Mouse (Mus musculus) CH12.LX (cell line): Measurements from ENCODE around the gene Zfp575. TPM values are rescaled to one million over a fixed set of nuclear protein-coding genes. Genes with fewer than 3 reads are reported as not detected.

Source experiments
- DNase-seq: peaks from one replicate; pipeline ENCODE4 v3.0.0-alpha.2; 2013; ENCODE audit errors: extremely low read depth
- H3K27ac ChIP-seq: 2 replicates; pipeline ENCODE4 v1.5.1; 2012; ENCODE audit warnings: low read depth, mild to moderate bottlenecking, control low read depth, moderate library complexity; ENCODE audit not compliant: insufficient read depth
- H3K27me3 ChIP-seq: replicated peaks from 2 replicates; pipeline ENCODE3; 2012; ENCODE audit warnings: inconsistent platforms
- H3K36me3 ChIP-seq, 2 experiments: replicated peaks in 1 of 2; 2 replicates each; pipeline versions ENCODE3 to v1.6.1; 2012; ENCODE audit warnings: inconsistent platforms in 1 of 2, low read length in 1 of 2, mild to moderate bottlenecking in 1 of 2, mixed read lengths in 1 of 2, moderate library complexity in 1 of 2; ENCODE audit not compliant: control insufficient read depth in 1 of 2, insufficient read depth in 1 of 2
- H3K4me1 ChIP-seq, 2 experiments: 2 replicates each; pipeline ENCODE4 v1.6.1; 2012; ENCODE audit warnings: inconsistent platforms in 1 of 2, moderate library complexity in 1 of 2; ENCODE audit not compliant: insufficient read depth in 2 of 2, control insufficient read depth in 1 of 2
- H3K4me2 ChIP-seq: 2 replicates; pipeline ENCODE4 v1.6.1; 2012; ENCODE audit warnings: low read depth, mild to moderate bottlenecking, control low read depth; ENCODE audit not compliant: poor library complexity, insufficient read depth, severe bottlenecking
- H3K4me3 ChIP-seq, 3 experiments: fragments of 150-350 bp in 1 of 3; sonication (generic) in 1 of 3; replicated peaks in 1 of 3; 2 replicates each; pipeline versions ENCODE3 to v1.5.1; 2011 to 2012; ENCODE audit warnings: low read depth in 2 of 3, low read length in 2 of 3, mild to moderate bottlenecking in 2 of 3, moderate library complexity in 2 of 3, control low read depth in 1 of 3, improper control_type of control experiment in 1 of 3, inconsistent platforms in 1 of 3, mixed read lengths in 1 of 3; ENCODE audit not compliant: poor library complexity in 1 of 3
- H3K79me2 ChIP-seq: replicated peaks from 2 replicates; pipeline ENCODE4 v1.6.1; 2012; ENCODE audit warnings: mild to moderate bottlenecking, moderate library complexity; ENCODE audit not compliant: control insufficient read depth, poor library complexity, insufficient read depth, severe bottlenecking; ENCODE audit errors: extremely low read depth
- H3K9ac ChIP-seq: 2 replicates; pipeline ENCODE4 v1.6.1; 2012; ENCODE audit warnings: low read depth, mild to moderate bottlenecking, control low read depth, moderate library complexity; ENCODE audit not compliant: insufficient read depth
- H3K9me3 ChIP-seq: replicated peaks from 2 replicates; pipeline ENCODE3; 2012; ENCODE audit warnings: low read length, inconsistent platforms, mixed read lengths
- CTCF ChIP-seq, 2 experiments: IDR thresholded peaks in 1 of 2; conservative IDR thresholded peaks in 1 of 2; 2 replicates each; pipeline ENCODE4 v1.5.1; 2011 to 2012; ENCODE audit warnings: low read depth in 2 of 2, low read length in 2 of 2, improper control_type of control experiment in 1 of 2, inconsistent platforms in 1 of 2, mild to moderate bottlenecking in 1 of 2, moderate library complexity in 1 of 2
- ELF1 ChIP-seq: IDR thresholded peaks from 2 replicates; pipeline ENCODE4 v1.6.1; 2014; ENCODE audit warnings: low read depth, mild to moderate bottlenecking, inconsistent platforms, low read length, improper control_type of control experiment
- GABPA ChIP-seq: IDR thresholded peaks from 2 replicates; pipeline ENCODE4 v1.6.1; 2012; ENCODE audit warnings: low read depth, low read length, improper control_type of control experiment, inconsistent platforms; ENCODE audit not compliant: insufficient replicate concordance
- IRF4 ChIP-seq: IDR thresholded peaks from 2 replicates; pipeline ENCODE4 v1.6.1; 2014; ENCODE audit warnings: low read depth, mild to moderate bottlenecking, inconsistent platforms, low read length, improper control_type of control experiment
- KAT2A ChIP-seq: IDR thresholded peaks from 2 replicates; pipeline ENCODE4 v1.6.1; 2012; ENCODE audit warnings: low read length, improper control_type of control experiment, inconsistent platforms; ENCODE audit not compliant: insufficient replicate concordance
- MAX ChIP-seq: IDR thresholded peaks from 2 replicates; pipeline ENCODE4 v1.6.1; 2011; ENCODE audit warnings: low read length, improper control_type of control experiment
- MAZ ChIP-seq: IDR thresholded peaks from 2 replicates; pipeline ENCODE4 v1.6.1; 2012; ENCODE audit warnings: low read depth, mild to moderate bottlenecking, inconsistent platforms, low read length, improper control_type of control experiment, moderate library complexity
- MXI1 ChIP-seq: IDR thresholded peaks from 2 replicates; pipeline ENCODE4 v1.6.1; 2011; ENCODE audit warnings: mild to moderate bottlenecking, low read depth, low read length, improper control_type of control experiment
- NELFE ChIP-seq: IDR thresholded peaks from 2 replicates; pipeline ENCODE4 v1.6.1; 2011; ENCODE audit warnings: low read depth, low read length, improper control_type of control experiment
- PAX5 ChIP-seq: IDR thresholded peaks from 2 replicates; pipeline ENCODE4 v1.6.1; 2012; ENCODE audit warnings: low read length, inconsistent platforms, mixed read lengths
- POLR2A ChIP-seq: IDR thresholded peaks from 2 replicates; pipeline ENCODE4 v1.6.1; 2011; ENCODE audit warnings: low read depth, mild to moderate bottlenecking, improper control_type of control experiment, low read length
- RCOR1 ChIP-seq: conservative IDR thresholded peaks from 2 replicates; pipeline ENCODE4 v1.6.1; 2012; ENCODE audit warnings: low read depth, mild to moderate bottlenecking, inconsistent platforms, low read length, improper control_type of control experiment
- SIN3A ChIP-seq: IDR thresholded peaks from 2 replicates; pipeline ENCODE4 v1.6.1; 2012; ENCODE audit warnings: low read length, improper control_type of control experiment, inconsistent platforms
- TBP ChIP-seq: conservative IDR thresholded peaks from 2 replicates; pipeline ENCODE4 v1.6.1; 2011; ENCODE audit warnings: low read depth, low read length, improper control_type of control experiment
- TCF12 ChIP-seq: IDR thresholded peaks from 2 replicates; pipeline ENCODE4 v1.6.1; 2014; ENCODE audit warnings: low read depth, mild to moderate bottlenecking, inconsistent platforms, low read length, improper control_type of control experiment
- UBTF ChIP-seq: IDR thresholded peaks from 2 replicates; pipeline ENCODE4 v1.6.1; 2012; ENCODE audit warnings: low read depth, mild to moderate bottlenecking, inconsistent platforms, low read length, improper control_type of control experiment, moderate library complexity
- ZC3H11A ChIP-seq: IDR thresholded peaks from 2 replicates; pipeline ENCODE4 v1.6.1; 2012; ENCODE audit warnings: low read depth, mild to moderate bottlenecking, inconsistent platforms, low read length, improper control_type of control experiment
- ZNF384 ChIP-seq: IDR thresholded peaks from 2 replicates; pipeline ENCODE4 v1.6.1; 2012; ENCODE audit warnings: low read depth, low read length, improper control_type of control experiment, inconsistent platforms
- dilution Hi-C: fragments of 300-500 bp; cut with MboI; formaldehyde crosslinking; loops from 2 replicates; pipeline ENCODE4 v1.14.3; 2020; ENCODE audit warnings: low sequenced_read_pairs; ENCODE audit not compliant: extremely low pct_unique_long_range_greater_than_20kb, extremely low pct_ligation_motif_present
- in situ Hi-C: fragments of 300-500 bp; cut with MboI; formaldehyde crosslinking; loops from 3 replicates; pipeline ENCODE4 v1.14.3; 2019; ENCODE audit warnings: low sequenced_read_pairs, low pct_ligation_motif_present, low pct_unique_long_range_greater_than_20kb, mixed read lengths
- polyA plus RNA-seq: library from polyadenylated mRNA; unstranded; fragments of >175 nt; gene quantifications from 2 replicates; pipeline ENCODE4 v1.2.1, GENCODE M21; 2012; ENCODE audit warnings: low read depth; ENCODE audit not compliant: insufficient read length
- total RNA-seq, 2 experiments: library from RNA; depleted of rRNA; stranded (reverse); fragments of 300-350 nt in 1 of 2; fragments of >200 nt in 1 of 2; gene quantifications; 2 replicates each; pipeline ENCODE4 v1.2.3; 2012 to 2014

Gene Zfp575
- total and polyA plus RNA-seq, 3 experiments = 0.09 to 0.81 (median 0.14) TPM

DNA sequence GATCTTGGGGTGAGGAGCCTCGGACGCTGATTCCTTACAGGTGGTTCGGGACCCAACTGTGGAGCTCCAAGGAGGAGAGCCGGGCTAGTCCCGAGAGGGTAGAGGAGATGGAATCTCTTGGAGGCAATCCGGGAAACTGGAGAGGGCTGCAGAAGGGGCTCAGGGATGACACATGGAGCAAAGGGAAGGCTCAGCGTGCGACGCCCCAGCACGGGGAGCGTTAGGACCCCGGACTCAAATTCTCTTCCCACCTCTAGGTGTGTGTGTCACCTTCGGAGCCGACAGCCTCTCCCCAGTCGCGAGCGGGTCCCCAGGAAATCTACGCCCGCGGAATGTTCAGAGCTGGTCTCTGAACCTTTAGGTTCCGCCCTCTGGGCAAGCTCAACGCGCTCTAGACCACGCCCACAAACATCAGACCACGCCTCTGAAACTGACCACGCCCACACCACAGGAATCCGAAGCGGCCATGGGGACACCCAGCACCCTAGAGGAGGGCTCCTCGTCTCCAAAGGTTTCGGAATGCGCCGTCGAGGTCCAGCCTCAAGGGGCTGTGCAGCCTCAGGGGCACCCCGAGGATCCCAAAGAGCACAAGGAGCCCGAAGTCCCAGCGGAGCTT is 23.5 kb upstream of the Zfp575 start:
- no peak overlapping the region for H3K27ac ChIP-seq
- H3K79me2 ChIP-seq = no peaks in the 10 kb centered on the region
- H3K9ac ChIP-seq = peak overlapping the region; percentile 81
- TF ChIP-seq PAX5 (no peak), NELFE (no peak), POLR2A (peak; percentile 68), MXI1 (peak; percentile 18; the same call in 1 of the 2 replicates), MAZ (peak; percentile 48; the same call in 1 of the 2 replicates), ZC3H11A (no peak), KAT2A (no peak), TCF12 (peak; percentile 8; the same call in 1 of the 2 replicates), TBP (no peak), CTCF (conservative IDR thresholded peaks at IDR 0.05 in 1 of 2, IDR thresholded peaks at IDR 0.05 in 1 of 2; ENCODE audit: low read depth in 2 of 2, low read length in 2 of 2) (no peak), GABPA (no peak), SIN3A (0 out of 2 replicates have a peak, but pooled peaks have one; percentile 1), IRF4 (no peak), ZNF384 (no peak)
- no peaks in the 10 kb centered on the region for H3K9me3 ChIP-seq
- no peaks in the 10 kb centered on the region for H3K27me3 ChIP-seq
- H3K4me1 ChIP-seq = peaks cover 7 to 32% of the 10 kb centered on the region in 2 experiments
- peaks cover 0 to 31% of the 10 kb centered on the region in 2 experiments for H3K36me3 ChIP-seq
- peak overlapping the region; percentile 98 for H3K4me2 ChIP-seq
- DNase-seq = peak; percentile 86
- in situ Hi-C loops (no loop called here), dilution Hi-C loops (no loop called here)
- H3K4me3 ChIP-seq = peak overlapping the region; percentile 67 to 72 (median 71)

DNA sequence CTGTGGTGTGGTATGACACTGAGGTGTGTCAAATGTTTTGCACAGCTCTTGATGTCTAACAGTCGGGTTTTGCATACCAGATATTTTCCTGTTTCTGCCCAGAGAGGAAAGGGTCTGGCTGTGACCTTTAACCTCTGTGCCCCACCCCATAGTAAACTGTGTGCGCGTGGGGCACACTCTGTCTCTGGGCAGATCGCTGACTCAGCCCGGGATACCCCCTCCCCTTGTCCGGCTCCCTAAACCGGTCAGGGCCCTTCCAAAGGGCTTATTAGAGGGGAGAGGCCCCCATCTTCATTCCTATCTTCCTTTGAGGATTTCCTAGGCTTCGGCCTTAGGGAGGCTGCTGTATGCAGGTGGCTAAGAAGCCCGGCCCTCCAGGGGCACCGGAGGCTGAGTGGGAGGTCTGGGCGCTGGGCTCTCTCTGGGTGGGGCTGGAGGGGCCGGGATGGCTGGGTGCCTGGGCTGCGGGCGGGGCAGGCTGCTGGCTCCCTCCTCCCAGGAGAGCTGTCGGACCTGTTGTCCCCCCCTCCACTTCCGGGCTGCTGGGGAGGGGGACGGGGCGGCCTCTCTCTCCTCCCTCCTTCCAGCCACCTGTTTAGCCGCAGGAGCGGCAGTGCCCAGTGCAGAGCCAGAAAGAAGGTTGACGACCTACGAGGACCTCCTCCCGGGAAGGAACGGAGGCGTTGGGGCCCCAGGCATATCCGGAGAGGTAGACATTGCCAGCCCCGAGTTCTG is 22.9 kb upstream of the Zfp575 start, which contains the start of gene Phldb3:
Phldb3 (plus strand) TSS at position 620 of the 735 bp plus-strand sequence.
- in situ Hi-C loops (no loop called here), dilution Hi-C loops (no loop called here)
- Histone ChIP-seq H3K9me3 (no peaks in the 10 kb centered on the region), H3K4me1 (peaks cover 7 to 32% of the 10 kb centered on the region in 2 experiments), H3K9ac (peak within 1 kb of the TSS; percentile 81), H3K4me3 (peak within 1 kb of the TSS; percentile 67 to 72 (median 71)), H3K4me2 (peak within 1 kb of the TSS; percentile 98), H3K79me2 (no peaks in the 10 kb centered on the region), H3K27me3 (no peaks in the 10 kb centered on the region), H3K36me3 (peaks cover 0 to 34% of the 10 kb centered on the region in 2 experiments), H3K27ac (no peak within 1 kb of the TSS)
- TF ChIP-seq MAX (no peak), ELF1 (peak; percentile 82), RCOR1 (no peak), MAZ (peak; percentile 93), UBTF (0 out of 2 replicates have a peak, but pooled peaks have one; percentile 49), ZC3H11A (no peak), ZNF384 (no peak), SIN3A (peak; percentile 54; the same call in 1 of the 2 replicates), MXI1 (peak; percentile 18; the same call in 1 of the 2 replicates)
- DNase-seq = no peak
